Mouse (Mus musculus) midbrain, embryonic 12.5 days (tissue): ENCODE measurements around the gene Cdh23. TPM values are rescaled to one million over a fixed set of nuclear protein-coding genes. Genes with fewer than 3 reads are reported as not detected.
A peak's percentile ranks its signal among the peaks of the same experiment; 100 is the strongest.

ENCODE experiments used
- ATAC-seq: fragments of 200-750 bp; cut with Nextera tagmentation; 2 replicates; pipeline ENCODE4 v1.8.0; 2017; ENCODE audit warnings: low read depth, moderate TSS enrichment, moderate library complexity; ENCODE audit not compliant: low FRiP score
- H3K27ac ChIP-seq: fragments of 300-500 bp; sonication (generic); replicated peaks from 2 replicates; pipeline ENCODE4 v1.5.1; 2016; ENCODE audit warnings: mild to moderate bottlenecking
- H3K27me3 ChIP-seq: fragments of 300-500 bp; sonication (generic); 2 replicates; pipeline ENCODE4 v1.6.1; 2016; ENCODE audit warnings: mild to moderate bottlenecking
- H3K36me3 ChIP-seq: fragments of 300-500 bp; sonication (generic); 2 replicates; pipeline ENCODE4 v1.6.1; 2016
- H3K4me1 ChIP-seq: fragments of 300-500 bp; sonication (generic); 2 replicates; pipeline ENCODE4 v1.6.1; 2016
- H3K4me2 ChIP-seq: fragments of 300-500 bp; sonication (generic); replicated peaks from 2 replicates; pipeline ENCODE4 v1.6.1; 2016; ENCODE audit warnings: mild to moderate bottlenecking, moderate library complexity
- H3K4me3 ChIP-seq: fragments of 300-500 bp; sonication (generic); 2 replicates; pipeline ENCODE4 v1.5.1; 2016; ENCODE audit warnings: mild to moderate bottlenecking
- H3K9ac ChIP-seq: fragments of 300-500 bp; sonication (generic); replicated peaks from 2 replicates; pipeline ENCODE4 v1.6.1; 2016; ENCODE audit warnings: mild to moderate bottlenecking, moderate library complexity
- H3K9me3 ChIP-seq: fragments of 300-500 bp; sonication (generic); 2 replicates; pipeline ENCODE4 v1.6.1; 2016; ENCODE audit warnings: mild to moderate bottlenecking
- WGBS: fragments of 180-500 bp; shearing (Covaris S2); methylation state at CpG from one replicate; pipeline ENCODE4 v1.1.7; 2016; 5-methylcytosine and 5-hydroxymethylcytosine counted together
- polyA plus RNA-seq: library from polyadenylated mRNA; unstranded; fragments of >200 nt; fragmentation: Nextera tagmentation; extraction: Ambion mirVana; gene quantifications from 2 replicates; pipeline ENCODE4 v1.2.1, GENCODE M21; 2016

Cdh23 gene
- polyA plus RNA-seq, 1 experiment from 2014 or later = 1.2 TPM

DNA sequence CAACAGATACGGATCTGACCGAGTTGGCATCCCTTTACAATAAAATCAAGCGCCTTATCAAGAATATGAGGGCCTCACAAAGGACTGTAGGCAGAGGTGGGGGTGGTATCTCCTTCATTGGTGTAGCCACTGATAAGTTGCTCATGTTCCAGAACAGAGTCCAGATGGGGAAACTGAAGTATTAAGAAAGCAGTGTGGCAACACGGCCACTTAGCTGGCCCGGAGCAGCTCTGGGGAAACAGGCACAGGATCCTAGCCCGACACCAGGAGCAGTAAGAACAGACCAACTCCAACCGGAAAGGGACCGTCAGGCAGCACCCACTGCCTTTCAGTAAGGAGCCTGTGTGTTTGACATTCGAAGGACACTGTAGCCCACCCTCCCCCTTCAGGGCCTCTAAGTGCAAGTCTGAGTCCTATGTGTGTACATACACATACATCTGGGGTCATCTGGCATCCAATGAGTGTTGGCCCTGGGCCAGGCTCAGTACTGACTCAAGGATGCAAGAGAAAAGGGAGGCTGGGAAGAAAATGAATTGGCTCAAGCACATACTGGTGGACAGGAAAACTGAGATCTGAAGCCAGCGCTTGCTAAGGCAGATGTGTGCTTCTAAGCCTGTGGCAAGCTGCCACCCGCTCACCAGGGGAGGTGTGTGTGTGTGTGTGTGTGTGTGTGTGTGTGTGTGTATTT, 367.2 kb downstream of the Cdh23 start:
- H3K36me3 ChIP-seq = no peaks in the 10 kb centered on the region
- no peak overlapping the region for H3K4me3 ChIP-seq
- H3K4me2 ChIP-seq = no peak overlapping the region
- H3K4me1 ChIP-seq = no peaks in the 10 kb centered on the region
- H3K9ac ChIP-seq = no peak overlapping the region
- no peak for ATAC-seq
- no peak overlapping the region for H3K27ac ChIP-seq
- 87% methylated on average over 10 of the region's 11 CpGs for WGBS
- H3K27me3 ChIP-seq = no peaks in the 10 kb centered on the region
- H3K9me3 ChIP-seq = no peaks in the 10 kb centered on the region

- Histone ChIP-seq H3K9me3 (no peaks in the 10 kb centered on the region), H3K27ac (no peak overlapping the region), H3K4me1 (no peaks in the 10 kb centered on the region), H3K4me2 (no peak overlapping the region), H3K27me3 (no peaks in the 10 kb centered on the region), H3K4me3 (no peak overlapping the region), H3K36me3 (no peaks in the 10 kb centered on the region), H3K9ac (no peak overlapping the region)
- WGBS = 93% methylated on average over 4 of the region's 4 CpGs
- ATAC-seq = no peak
Observed at GRCm38 (mm10) chr10:60316166-60316565, 380.1 kb downstream of the Cdh23 start.

- ATAC-seq = no peak
- no peaks in the 10 kb centered on the region for H3K36me3 ChIP-seq
- H3K4me2 ChIP-seq = no peak overlapping the region
- H3K4me3 ChIP-seq = no peak overlapping the region
- H3K4me1 ChIP-seq = no peaks in the 10 kb centered on the region
- H3K27me3 ChIP-seq = no peaks in the 10 kb centered on the region
- 94% methylated on average over 5 of the region's 5 CpGs for WGBS
- H3K9me3 ChIP-seq = no peaks in the 10 kb centered on the region
- H3K27ac ChIP-seq = no peak overlapping the region
- no peak overlapping the region for H3K9ac ChIP-seq
Observed at GRCm38 (mm10) chr10:60313606-60314005, 382.7 kb downstream of the Cdh23 start.

GRCm38 (mm10) chr10:60310629-60311028, 385.7 kb downstream of the Cdh23 start:
- Histone ChIP-seq H3K4me1 (no peaks in the 10 kb centered on the region), H3K36me3 (no peaks in the 10 kb centered on the region), H3K27ac (no peak overlapping the region), H3K27me3 (no peaks in the 10 kb centered on the region), H3K4me3 (no peak overlapping the region), H3K9ac (no peak overlapping the region), H3K4me2 (no peak overlapping the region), H3K9me3 (no peaks in the 10 kb centered on the region)
- no peak for ATAC-seq
- 92% methylated on average over 13 of the region's 13 CpGs for WGBS

- Histone ChIP-seq H3K4me2 (no peak overlapping the region), H3K36me3 (peaks cover 36% of the 10 kb centered on the region), H3K27me3 (no peaks in the 10 kb centered on the region), H3K9ac (no peak overlapping the region), H3K9me3 (no peaks in the 10 kb centered on the region), H3K27ac (no peak overlapping the region), H3K4me1 (no peaks in the 10 kb centered on the region; the same call in 1 of the 2 replicates), H3K4me3 (no peak overlapping the region)
- peak; percentile 68 for ATAC-seq
- WGBS = 65% methylated on average over 15 of the region's 15 CpGs
Observed at GRCm38 (mm10) chr10:60304854-60305628, 391.2 kb downstream of the Cdh23 start.

DNA sequence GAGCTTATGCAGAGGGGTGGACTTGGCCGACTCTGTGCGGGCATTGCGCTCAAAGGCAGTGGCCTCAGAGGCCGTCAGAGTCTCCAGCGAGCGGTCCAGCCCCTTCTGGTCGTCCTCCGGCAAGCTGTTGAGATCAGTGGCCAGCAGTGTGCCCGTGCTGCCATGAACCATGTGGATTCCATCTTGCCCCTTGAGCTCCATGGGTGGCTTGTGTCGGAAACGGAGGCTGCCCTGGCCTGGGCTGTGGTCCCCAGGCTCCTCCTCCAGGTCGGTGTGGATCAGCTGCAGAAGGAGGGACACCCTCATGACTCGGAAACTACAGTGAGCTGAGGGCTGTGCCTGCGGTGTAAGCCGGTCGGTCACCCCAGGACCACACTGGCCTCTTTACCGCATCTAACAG, 392.9 kb downstream of the Cdh23 start:
- H3K4me2 ChIP-seq = no peak overlapping the region
- ATAC-seq = no peak
- peaks cover 52% of the 10 kb centered on the region for H3K36me3 ChIP-seq
- H3K9ac ChIP-seq = no peak overlapping the region
- no peaks in the 10 kb centered on the region for H3K27me3 ChIP-seq
- H3K9me3 ChIP-seq = no peaks in the 10 kb centered on the region
- H3K27ac ChIP-seq = no peak overlapping the region
- WGBS = 87% methylated on average over 17 of the region's 17 CpGs
- no peak overlapping the region for H3K4me3 ChIP-seq
- no peaks in the 10 kb centered on the region; the same call in 1 of the 2 replicates for H3K4me1 ChIP-seq

- no peak for ATAC-seq
- Histone ChIP-seq H3K9me3 (no peaks in the 10 kb centered on the region), H3K36me3 (peaks cover 79% of the 10 kb centered on the region), H3K4me3 (no peak overlapping the region), H3K4me2 (no peak overlapping the region), H3K27ac (no peak overlapping the region), H3K27me3 (no peaks in the 10 kb centered on the region), H3K9ac (no peak overlapping the region), H3K4me1 (no peaks in the 10 kb centered on the region)
- WGBS = 95% methylated on average over 12 of the region's 12 CpGs
Observed at GRCm38 (mm10) chr10:60299636-60300035, 396.7 kb downstream of the Cdh23 start.

- H3K9me3 ChIP-seq = no peaks in the 10 kb centered on the region
- H3K27me3 ChIP-seq = no peaks in the 10 kb centered on the region
- H3K27ac ChIP-seq = no peak overlapping the region
- peaks cover under 1% of the 10 kb centered on the region; the same call in 1 of the 2 replicates for H3K4me1 ChIP-seq
- 87% methylated on average over 9 of the region's 9 CpGs for WGBS
- ATAC-seq = no peak
- H3K36me3 ChIP-seq = peaks cover 82% of the 10 kb centered on the region
- no peak overlapping the region for H3K9ac ChIP-seq
- H3K4me3 ChIP-seq = no peak overlapping the region
- H3K4me2 ChIP-seq = no peak overlapping the region
Observed at GRCm38 (mm10) chr10:60296027-60296426, 400.3 kb downstream of the Cdh23 start.

- WGBS = 95% methylated on average over 3 of the region's 3 CpGs
- H3K36me3 ChIP-seq = peaks cover 76% of the 10 kb centered on the region
Observed at GRCm38 (mm10) chr10:60295356-60295755, 400.9 kb downstream of the Cdh23 start.

DNA sequence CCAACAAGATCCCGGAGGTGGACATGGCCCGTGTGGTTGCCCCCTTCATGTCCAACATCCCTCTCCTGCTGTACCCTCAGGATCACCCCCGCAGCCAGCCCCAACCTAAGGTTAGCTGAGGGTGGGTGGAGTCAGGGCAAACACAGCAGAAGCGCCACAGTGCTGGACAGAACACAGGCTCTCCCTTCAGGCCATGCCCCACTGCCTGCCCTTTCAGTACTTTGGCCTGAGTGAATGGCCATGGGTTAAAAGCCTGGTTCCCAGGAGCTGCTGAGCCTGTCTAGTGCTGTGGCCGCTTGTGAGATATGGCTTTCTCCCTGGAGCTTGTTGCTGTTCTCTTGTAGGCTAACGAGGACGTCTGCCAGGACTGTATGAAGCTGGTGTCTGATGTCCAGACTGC, 401.7 kb downstream of the Cdh23 start:
- no peak overlapping the region for H3K27ac ChIP-seq
- no peaks in the 10 kb centered on the region for H3K9me3 ChIP-seq
- no peak overlapping the region for H3K4me3 ChIP-seq
- no peak overlapping the region for H3K9ac ChIP-seq
- no peak overlapping the region for H3K4me2 ChIP-seq
- H3K4me1 ChIP-seq = peaks cover 13% of the 10 kb centered on the region
- no peaks in the 10 kb centered on the region for H3K27me3 ChIP-seq
- no peak for ATAC-seq
- peaks cover 68% of the 10 kb centered on the region for H3K36me3 ChIP-seq
- 84% methylated on average over 7 of the region's 7 CpGs for WGBS

More at GRCm38 (mm10) chr10:60295356-60295755, 400.9 kb downstream of the Cdh23 start:
- Histone ChIP-seq H3K9me3 (no peaks in the 10 kb centered on the region), H3K27me3 (no peaks in the 10 kb centered on the region), H3K4me1 (peaks cover 6% of the 10 kb centered on the region), H3K4me3 (no peak overlapping the region), H3K9ac (no peak overlapping the region), H3K4me2 (no peak overlapping the region), H3K27ac (no peak overlapping the region)
- ATAC-seq = no peak

- 94% methylated on average over 8 of the region's 8 CpGs for WGBS
- Histone ChIP-seq H3K27me3 (no peaks in the 10 kb centered on the region), H3K9me3 (no peaks in the 10 kb centered on the region), H3K27ac (no peak overlapping the region), H3K9ac (no peak overlapping the region), H3K36me3 (peaks cover 47% of the 10 kb centered on the region), H3K4me2 (no peak overlapping the region), H3K4me3 (no peak overlapping the region), H3K4me1 (peaks cover 27% of the 10 kb centered on the region)
- no peak for ATAC-seq
Observed at GRCm38 (mm10) chr10:60292209-60292608, 404.1 kb downstream of the Cdh23 start.

GRCm38 (mm10) chr10:60290739-60291110, 405.6 kb downstream of the Cdh23 start:
- H3K9ac ChIP-seq = no peak overlapping the region
- no peak overlapping the region for H3K27ac ChIP-seq
- peaks cover 40% of the 10 kb centered on the region for H3K36me3 ChIP-seq
- H3K4me1 ChIP-seq = peaks cover 38% of the 10 kb centered on the region
- 89% methylated on average over 8 of the region's 8 CpGs for WGBS
- H3K9me3 ChIP-seq = no peaks in the 10 kb centered on the region
- H3K4me3 ChIP-seq = no peak overlapping the region
- H3K27me3 ChIP-seq = no peaks in the 10 kb centered on the region
- no peak for ATAC-seq
- H3K4me2 ChIP-seq = no peak overlapping the region
